Mouse (Mus musculus): ENCODE results near the gene Olfr911-ps1.

The Olfr911-ps1 gene

DNA sequence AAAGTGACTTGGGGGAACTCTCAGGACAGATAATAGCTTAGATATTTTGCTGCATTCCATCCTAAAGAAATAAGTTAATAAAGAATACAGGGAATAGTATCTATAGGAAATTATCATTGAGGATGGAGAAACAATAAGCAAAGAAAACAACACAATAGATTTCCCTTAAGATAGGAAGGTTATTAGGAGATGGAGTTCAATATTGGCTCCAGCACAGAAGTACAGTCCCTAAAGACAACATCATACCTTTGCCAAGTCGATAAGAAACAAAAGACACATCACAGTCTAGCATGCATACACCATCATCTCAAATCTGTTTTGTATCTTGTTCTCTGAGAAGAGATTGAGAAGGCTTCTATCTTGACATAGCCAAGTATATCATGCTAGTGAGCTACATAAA is at the start of gene Olfr911-ps1:
Olfr911-ps1 (plus strand) TSS at position 301 of the 400 bp plus-strand sequence.
- DNase-seq (ENCODE audit: low read depth, low spot score), result no peak

GRCm38 (mm10) chr9:38486785-38487184 is 34.6 kb upstream of the Olfr911-ps1 start, which contains the start of gene Olfr906:
TSS of gene Olfr906 (plus strand) at chr9:38487085.
- no peak for DNase-seq (ENCODE audit: low read depth, low spot score)

DNA sequence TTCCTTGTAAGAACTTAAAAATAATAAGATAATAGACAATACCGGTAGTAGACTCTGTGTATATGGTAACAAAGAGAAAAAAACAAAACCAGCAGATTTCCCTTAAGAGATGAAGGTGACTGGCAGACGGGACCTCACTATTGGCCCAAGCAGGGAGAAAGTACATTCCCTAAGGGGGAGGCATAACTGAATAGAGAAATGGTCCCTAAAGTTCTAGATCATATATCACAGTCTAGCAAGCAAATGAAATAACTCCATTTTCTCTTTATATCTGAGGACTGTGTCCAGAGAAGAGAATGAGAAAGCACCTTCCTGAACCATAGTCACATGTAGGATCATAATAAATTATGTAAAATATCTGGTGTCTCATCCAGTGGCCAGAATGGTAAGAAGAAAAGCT is 25.9 kb upstream of the Olfr911-ps1 start, which contains the start of gene Olfr907:
Olfr907 (plus strand) TSS at position 301 of the 400 bp plus-strand sequence.
- no peak for DNase-seq (ENCODE audit: low read depth, low spot score)

DNA sequence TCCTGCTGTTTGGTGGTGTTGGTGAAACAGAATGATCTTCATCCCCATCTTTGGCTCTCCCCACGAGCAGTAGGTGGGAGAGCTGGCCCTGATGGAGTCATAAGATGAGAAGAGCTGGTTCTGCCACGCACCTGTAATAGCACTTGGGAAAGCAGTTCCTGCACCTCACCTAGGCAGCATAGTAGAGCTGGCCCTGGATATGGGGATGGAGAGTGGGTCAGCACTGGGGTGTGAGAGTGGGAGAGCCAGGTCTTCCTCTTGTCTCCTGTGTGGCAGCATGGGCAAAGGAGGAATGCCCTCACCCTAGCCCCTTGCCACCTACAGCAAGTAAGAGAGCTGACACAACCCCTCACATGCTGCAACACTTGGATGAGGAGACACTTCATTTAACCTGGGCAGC is 9.0 kb upstream of the Olfr911-ps1 start:
- no peak for DNase-seq (ENCODE audit: low read depth, low spot score)

DNA sequence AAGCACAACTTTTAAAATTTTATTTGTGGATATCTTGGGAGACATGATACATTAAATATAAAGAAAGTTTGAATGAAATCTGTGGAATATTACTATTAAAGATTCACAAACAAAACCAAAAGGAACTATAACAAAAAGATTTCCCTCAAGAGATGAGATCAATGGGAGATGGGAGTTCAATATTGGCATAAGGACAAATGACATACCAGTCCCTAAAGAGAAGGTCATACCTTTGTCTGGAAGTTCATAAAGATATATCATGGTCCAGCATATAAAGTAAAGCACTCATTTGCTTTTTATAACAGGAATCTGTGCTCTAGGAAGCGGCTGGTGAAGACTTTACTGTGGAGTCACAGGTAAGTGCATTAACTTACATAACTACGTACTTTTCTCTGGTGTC is 16.2 kb downstream of the Olfr911-ps1 start, which contains the start of gene Olfr910:
Olfr910 (plus strand) TSS at position 301 of the 400 bp plus-strand sequence.
- DNase-seq (ENCODE audit: low read depth, low spot score), result no peak

Data from forelimb bud, embryonic 11.5 days (tissue).